Mouse (Mus musculus): ENCODE results near the gene Scrn2. TPM values are rescaled to one million over a fixed set of nuclear protein-coding genes. Genes with fewer than 3 reads are reported as not detected.

Scrn2 gene
- polyA plus RNA-seq (2014; fragmentation: Illumina TruSeq; extraction: RNeasy Lipid Tissue Mini Kit (QIAGEN cat#74804)) = not detected

DNA sequence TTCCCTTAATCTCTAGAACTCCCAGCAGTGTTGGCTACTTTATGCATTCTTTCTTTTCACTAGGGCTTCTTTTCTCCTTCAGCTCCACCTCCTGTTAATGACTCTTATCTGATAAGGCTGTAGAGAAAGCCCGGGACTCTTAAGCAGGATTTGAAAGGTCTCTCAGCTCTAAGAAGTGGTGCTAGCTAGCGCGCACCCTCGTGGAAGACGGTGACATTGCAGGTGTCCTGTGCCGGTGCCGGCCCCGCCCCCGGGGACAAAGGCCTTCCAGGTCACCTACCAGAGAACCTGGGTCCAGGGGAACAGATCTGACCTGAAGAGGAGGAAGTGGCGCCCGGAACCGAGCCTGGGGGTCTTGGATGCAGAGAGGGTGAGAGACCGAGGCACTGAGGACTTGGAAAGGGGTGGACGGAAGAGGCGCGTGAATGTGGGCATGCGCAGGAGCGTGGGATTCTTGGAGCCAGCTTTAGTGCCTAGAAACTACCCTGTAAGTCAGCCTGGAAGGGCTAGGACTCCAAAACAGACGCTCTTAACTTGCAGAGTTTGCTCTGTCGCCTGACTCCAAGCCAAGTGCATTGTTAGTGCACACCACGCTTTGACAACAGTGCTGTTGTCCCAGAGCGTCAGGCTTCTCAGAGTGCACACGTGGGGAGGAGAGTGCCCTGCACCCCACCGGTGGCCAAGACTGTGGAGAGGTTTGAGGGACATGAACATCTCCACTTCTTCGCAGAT is at the start of gene Scrn2:
TSS of gene Scrn2 (plus strand) at position 253 of the 732 bp plus-strand sequence.

DNA sequence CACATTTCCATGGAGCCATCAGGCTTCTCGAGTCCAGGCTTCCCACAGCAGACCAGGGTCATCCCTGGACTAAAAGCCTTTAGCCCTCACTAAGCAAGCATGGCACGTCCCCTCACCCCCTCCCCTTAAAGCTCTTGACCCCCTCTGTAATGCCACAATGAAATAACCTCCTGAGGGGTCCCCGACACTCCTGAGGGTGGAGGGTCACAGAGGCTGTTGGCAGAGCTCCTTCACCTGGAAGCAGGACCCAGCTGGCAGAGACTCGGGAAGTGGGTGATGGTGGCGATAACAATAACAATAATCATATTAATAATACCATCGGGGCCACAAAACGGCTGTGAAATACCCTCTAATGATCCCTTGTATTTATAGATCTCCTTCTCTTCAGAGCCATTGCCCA is 46.9 kb upstream of the Scrn2 start, which contains the start of gene Sp2:
TSS of gene Sp2 (minus strand) at position 101 of the 400 bp plus-strand sequence.

GRCm38 (mm10) chr11:97013121-97013670 is 16.5 kb upstream of the Scrn2 start, which contains the start of gene Sp6:
Gene Sp6, plus strand, starts transcription at chr11:97013394.

GRCm38 (mm10) chr11:97041022-97041899 is 11.5 kb downstream of the Scrn2 start, which contains the start of the genes Lrrc46 and Mrpl10:
Gene Lrrc46, minus strand, starts transcription at chr11:97041407.
Gene Mrpl10, plus strand, starts transcription at chr11:97041560.

DNA sequence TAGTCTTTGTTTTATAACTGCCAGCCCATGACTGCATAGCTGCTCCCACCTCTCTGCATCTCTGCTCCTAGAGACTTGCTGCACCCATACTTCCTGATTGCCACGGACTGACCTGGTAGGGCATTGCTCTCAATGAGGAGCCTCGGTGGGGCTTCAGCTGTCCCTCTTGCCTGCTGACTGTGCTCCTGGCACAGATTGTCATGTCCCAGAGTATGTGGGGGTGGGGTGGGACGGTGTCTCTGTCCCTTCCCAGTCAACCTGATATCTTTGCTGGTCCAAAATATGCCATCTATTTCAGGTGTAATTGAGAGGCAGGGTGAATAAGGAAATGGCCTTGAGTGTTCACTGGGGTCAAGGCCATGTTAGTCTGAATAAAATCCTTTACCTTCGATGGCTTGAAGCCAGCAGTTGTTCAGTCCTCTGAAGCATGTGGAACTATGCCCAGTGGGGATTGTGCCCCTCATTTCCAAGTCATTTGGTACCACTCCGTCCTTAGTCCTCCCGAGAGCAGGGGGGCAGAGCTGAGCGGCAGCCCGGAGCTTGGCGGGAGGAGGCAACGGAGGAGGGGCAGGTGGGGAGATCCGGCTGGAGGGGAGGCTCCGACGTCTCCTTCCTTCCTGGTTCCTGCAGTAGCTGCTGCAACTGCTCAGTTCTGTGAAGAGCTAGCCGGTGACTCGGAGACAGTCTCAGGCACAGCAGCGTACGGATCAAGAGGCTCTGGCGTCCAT is 20.6 kb downstream of the Scrn2 start, which contains the start of gene Osbpl7:
TSS of gene Osbpl7 (plus strand) at position 413 of the 728 bp plus-strand sequence.

Other genes with a start within 250 kb of the Scrn2 start
- gene Cbx1, start 240.8 kb upstream of the Scrn2 start, polyA plus RNA-seq (2014; fragmentation: Illumina TruSeq; extraction: RNeasy Lipid Tissue Mini Kit (QIAGEN cat#74804)) = 124 TPM
- gene Nfe2l1, start 200.0 kb upstream of the Scrn2 start, polyA plus RNA-seq (2014; fragmentation: Illumina TruSeq; extraction: RNeasy Lipid Tissue Mini Kit (QIAGEN cat#74804)) = 89.7 TPM
- gene Copz2, start 180.1 kb upstream of the Scrn2 start, polyA plus RNA-seq (2014; fragmentation: Illumina TruSeq; extraction: RNeasy Lipid Tissue Mini Kit (QIAGEN cat#74804)) = 12.9 TPM
- gene Cdk5rap3, start 113.4 kb upstream of the Scrn2 start, polyA plus RNA-seq (2014; fragmentation: Illumina TruSeq; extraction: RNeasy Lipid Tissue Mini Kit (QIAGEN cat#74804)) = 18.0 TPM
- 1.3 TPM for gene Prr15l, start 101.8 kb upstream of the Scrn2 start, polyA plus RNA-seq (2014; fragmentation: Illumina TruSeq; extraction: RNeasy Lipid Tissue Mini Kit (QIAGEN cat#74804))
- gene Pnpo, start 86.0 kb upstream of the Scrn2 start, polyA plus RNA-seq (2014; fragmentation: Illumina TruSeq; extraction: RNeasy Lipid Tissue Mini Kit (QIAGEN cat#74804)) = 9.2 TPM
- gene Sp2, start 47.0 kb upstream of the Scrn2 start, polyA plus RNA-seq (2014; fragmentation: Illumina TruSeq; extraction: RNeasy Lipid Tissue Mini Kit (QIAGEN cat#74804)) = 5.3 TPM
- gene Sp6, start 16.5 kb upstream of the Scrn2 start, polyA plus RNA-seq (2014; fragmentation: Illumina TruSeq; extraction: RNeasy Lipid Tissue Mini Kit (QIAGEN cat#74804)) = not detected
- gene Lrrc46, start 11.5 kb downstream of the Scrn2 start, polyA plus RNA-seq (2014; fragmentation: Illumina TruSeq; extraction: RNeasy Lipid Tissue Mini Kit (QIAGEN cat#74804)) = 0.48 TPM
- gene Mrpl10, start 11.6 kb downstream of the Scrn2 start, polyA plus RNA-seq (2014; fragmentation: Illumina TruSeq; extraction: RNeasy Lipid Tissue Mini Kit (QIAGEN cat#74804)) = 11.5 TPM
- not detected for gene Osbpl7, start 20.7 kb downstream of the Scrn2 start, polyA plus RNA-seq (2014; fragmentation: Illumina TruSeq; extraction: RNeasy Lipid Tissue Mini Kit (QIAGEN cat#74804))
- gene Tbx21, start 85.4 kb downstream of the Scrn2 start, polyA plus RNA-seq (2014; fragmentation: Illumina TruSeq; extraction: RNeasy Lipid Tissue Mini Kit (QIAGEN cat#74804)) = not detected
- not detected for gene Tbkbp1, start 121.6 kb downstream of the Scrn2 start, polyA plus RNA-seq (2014; fragmentation: Illumina TruSeq; extraction: RNeasy Lipid Tissue Mini Kit (QIAGEN cat#74804))
- gene Kpnb1, start 157.9 kb downstream of the Scrn2 start, polyA plus RNA-seq (2014; fragmentation: Illumina TruSeq; extraction: RNeasy Lipid Tissue Mini Kit (QIAGEN cat#74804)) = 205 TPM

All from ovary, adult 10 weeks (tissue).